Mouse (Mus musculus) heart, embryonic 12.5 days (tissue): ENCODE data around the gene Eif3k. TPM values are rescaled to one million over a fixed set of nuclear protein-coding genes. Genes with fewer than 3 reads are reported as not detected.

Source experiments
- ATAC-seq: fragments of 200-750 bp; cut with Nextera tagmentation; 2 replicates; pipeline ENCODE4 v1.8.0; 2017; ENCODE audit warnings: moderate TSS enrichment, moderate library complexity; ENCODE audit not compliant: insufficient number of reproducible peaks, low FRiP score
- H3K27ac ChIP-seq: fragments of 300-500 bp; sonication (generic); 2 replicates; pipeline ENCODE4 v1.5.1; 2016; ENCODE audit warnings: mild to moderate bottlenecking, moderate library complexity; ENCODE audit not compliant: poor library complexity, severe bottlenecking
- H3K27me3 ChIP-seq: fragments of 300-500 bp; sonication (generic); replicated peaks from 2 replicates; pipeline ENCODE4 v1.6.1; 2016; ENCODE audit warnings: mild to moderate bottlenecking, moderate library complexity
- H3K36me3 ChIP-seq: fragments of 300-500 bp; sonication (generic); 2 replicates; pipeline ENCODE4 v1.6.1; 2016; ENCODE audit warnings: mild to moderate bottlenecking, moderate library complexity
- H3K4me1 ChIP-seq: fragments of 300-500 bp; sonication (generic); replicated peaks from 2 replicates; pipeline ENCODE4 v1.6.1; 2016; ENCODE audit warnings: mild to moderate bottlenecking
- H3K4me2 ChIP-seq: fragments of 300-500 bp; sonication (generic); 2 replicates; pipeline ENCODE4 v1.6.1; 2016; ENCODE audit warnings: mild to moderate bottlenecking, moderate library complexity
- H3K4me3 ChIP-seq: fragments of 300-500 bp; sonication (generic); 2 replicates; pipeline ENCODE4 v1.5.1; 2016; ENCODE audit warnings: mild to moderate bottlenecking
- H3K9ac ChIP-seq: fragments of 300-500 bp; sonication (generic); 2 replicates; pipeline ENCODE4 v1.6.1; 2016; ENCODE audit warnings: mild to moderate bottlenecking, moderate library complexity
- H3K9me3 ChIP-seq: fragments of 300-500 bp; sonication (generic); replicated peaks from 2 replicates; pipeline ENCODE4 v1.6.1; 2016; ENCODE audit warnings: mild to moderate bottlenecking, moderate library complexity
- WGBS: fragments of 180-500 bp; shearing (Covaris S2); methylation state at CpG from one replicate; pipeline ENCODE4 v1.1.7; 2016; 5-methylcytosine and 5-hydroxymethylcytosine counted together
- polyA plus RNA-seq: library from polyadenylated mRNA; unstranded; fragments of >200 nt; fragmentation: Nextera tagmentation; extraction: Ambion mirVana; gene quantifications from 2 replicates; pipeline ENCODE4 v1.2.1, GENCODE M21; 2016

Gene Eif3k
- polyA plus RNA-seq, 1 experiment from 2014 or later = 254 TPM

- Histone ChIP-seq H3K36me3 (no peaks in the 10 kb centered on the region), H3K27me3 (peaks cover 48% of the 10 kb centered on the region), H3K9ac (no peak overlapping the region), H3K9me3 (peaks cover 10% of the 10 kb centered on the region), H3K4me2 (no peak overlapping the region), H3K4me1 (peaks cover 8% of the 10 kb centered on the region), H3K27ac (no peak overlapping the region), H3K4me3 (no peak overlapping the region)
- WGBS = 66% methylated on average over 7 of the region's 7 CpGs
- ATAC-seq = no peak
Measured at GRCm38 (mm10) chr7:29016440-29016839, 34.8 kb upstream of the Eif3k start.

DNA sequence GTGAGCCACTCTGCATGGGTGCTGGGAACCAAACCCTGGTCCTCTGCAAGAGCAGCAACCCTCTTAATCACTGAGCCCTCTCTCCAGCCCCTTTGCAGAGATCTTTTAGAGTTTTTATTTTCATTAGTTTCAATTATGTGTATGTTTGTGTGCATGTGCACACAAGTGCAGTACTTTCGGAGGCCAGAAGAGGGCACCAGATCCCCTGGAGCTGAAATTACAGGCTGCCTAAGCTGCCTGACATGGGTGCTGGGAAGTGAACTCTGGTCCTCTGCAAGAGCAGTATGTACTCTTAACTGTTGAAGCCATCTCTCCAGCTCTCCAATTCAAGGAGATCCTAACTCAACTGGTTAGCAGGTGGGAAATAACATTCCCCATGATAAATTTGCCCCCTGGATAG, 33.3 kb upstream of the Eif3k start:
- H3K36me3 ChIP-seq = no peaks in the 10 kb centered on the region
- no peak overlapping the region for H3K27ac ChIP-seq
- no peak for ATAC-seq
- 84% methylated on average over 1 of the region's 1 CpGs for WGBS
- H3K27me3 ChIP-seq = peaks cover 34% of the 10 kb centered on the region
- H3K4me1 ChIP-seq = peaks cover 8% of the 10 kb centered on the region
- peaks cover 10% of the 10 kb centered on the region for H3K9me3 ChIP-seq
- no peak overlapping the region for H3K4me3 ChIP-seq
- no peak overlapping the region for H3K9ac ChIP-seq
- no peak overlapping the region for H3K4me2 ChIP-seq

GRCm38 (mm10) chr7:29008714-29009113, 27.1 kb upstream of the Eif3k start:
- Histone ChIP-seq H3K27me3 (no peaks in the 10 kb centered on the region), H3K4me3 (no peak overlapping the region), H3K9me3 (no peaks in the 10 kb centered on the region), H3K9ac (no peak overlapping the region), H3K4me2 (no peak overlapping the region), H3K4me1 (no peaks in the 10 kb centered on the region), H3K36me3 (no peaks in the 10 kb centered on the region), H3K27ac (no peak overlapping the region)
- WGBS = 60% methylated on average over 9 of the region's 9 CpGs
- no peak for ATAC-seq

- no peaks in the 10 kb centered on the region for H3K4me1 ChIP-seq
- no peak for ATAC-seq
- H3K27ac ChIP-seq = no peak overlapping the region
- no peak overlapping the region for H3K4me3 ChIP-seq
- H3K9ac ChIP-seq = no peak overlapping the region
- no peaks in the 10 kb centered on the region for H3K27me3 ChIP-seq
- H3K9me3 ChIP-seq = no peaks in the 10 kb centered on the region
- H3K36me3 ChIP-seq = no peaks in the 10 kb centered on the region
- 88% methylated on average over 10 of the region's 10 CpGs for WGBS
- no peak overlapping the region for H3K4me2 ChIP-seq
Measured at GRCm38 (mm10) chr7:29008171-29008570, 26.5 kb upstream of the Eif3k start.

- Histone ChIP-seq H3K9me3 (no peaks in the 10 kb centered on the region), H3K4me3 (no peak overlapping the region), H3K27ac (no peak overlapping the region), H3K4me1 (no peaks in the 10 kb centered on the region), H3K36me3 (no peaks in the 10 kb centered on the region), H3K4me2 (no peak overlapping the region), H3K27me3 (peaks cover under 1% of the 10 kb centered on the region), H3K9ac (no peak overlapping the region)
- WGBS = 68% methylated on average over 9 of the region's 9 CpGs
- ATAC-seq = no peak
Measured at GRCm38 (mm10) chr7:29007224-29008101, 25.8 kb upstream of the Eif3k start.

GRCm38 (mm10) chr7:29000651-29001605, 19.3 kb upstream of the Eif3k start:
- Histone ChIP-seq H3K4me3 (peak overlapping the region; percentile 47), H3K27ac (no peak overlapping the region), H3K4me1 (no peaks in the 10 kb centered on the region; the same call in 1 of the 2 replicates), H3K27me3 (peaks cover 22% of the 10 kb centered on the region), H3K4me2 (peak overlapping the region; percentile 71), H3K36me3 (no peaks in the 10 kb centered on the region), H3K9me3 (no peaks in the 10 kb centered on the region; the same call in 1 of the 2 replicates), H3K9ac (peak overlapping the region; percentile 71)
- ATAC-seq = peak; percentile 69
- 6% methylated on average over 43 of the region's 43 CpGs for WGBS

DNA sequence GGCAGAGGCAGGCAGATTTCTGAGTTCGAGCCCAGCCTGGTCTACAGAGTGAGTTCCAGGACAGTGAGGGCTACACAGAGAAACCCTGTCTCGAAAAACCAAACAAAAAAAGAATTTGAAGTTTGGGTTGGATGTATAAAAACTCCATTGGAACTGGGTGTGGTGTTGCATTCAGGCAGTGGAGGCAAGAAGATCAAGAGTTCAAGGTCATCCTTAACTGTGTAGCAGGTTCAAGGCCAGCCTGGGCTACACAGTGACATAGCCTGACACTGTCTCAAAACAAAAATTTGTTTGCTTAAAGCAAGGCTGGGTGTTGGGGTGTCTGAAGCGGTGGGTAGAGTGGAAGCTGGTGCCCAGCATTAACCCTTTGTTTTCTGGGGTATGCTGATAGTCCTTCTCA, 11.7 kb upstream of the Eif3k start:
- H3K4me3 ChIP-seq = no peak overlapping the region
- no peaks in the 10 kb centered on the region for H3K4me1 ChIP-seq
- ATAC-seq = no peak
- no peak overlapping the region for H3K9ac ChIP-seq
- H3K9me3 ChIP-seq = no peaks in the 10 kb centered on the region
- 79% methylated on average over 3 of the region's 3 CpGs for WGBS
- H3K27ac ChIP-seq = no peak overlapping the region
- H3K27me3 ChIP-seq = peaks cover 2% of the 10 kb centered on the region; the same call in 1 of the 2 replicates
- H3K36me3 ChIP-seq = no peaks in the 10 kb centered on the region
- H3K4me2 ChIP-seq = no peak overlapping the region

DNA sequence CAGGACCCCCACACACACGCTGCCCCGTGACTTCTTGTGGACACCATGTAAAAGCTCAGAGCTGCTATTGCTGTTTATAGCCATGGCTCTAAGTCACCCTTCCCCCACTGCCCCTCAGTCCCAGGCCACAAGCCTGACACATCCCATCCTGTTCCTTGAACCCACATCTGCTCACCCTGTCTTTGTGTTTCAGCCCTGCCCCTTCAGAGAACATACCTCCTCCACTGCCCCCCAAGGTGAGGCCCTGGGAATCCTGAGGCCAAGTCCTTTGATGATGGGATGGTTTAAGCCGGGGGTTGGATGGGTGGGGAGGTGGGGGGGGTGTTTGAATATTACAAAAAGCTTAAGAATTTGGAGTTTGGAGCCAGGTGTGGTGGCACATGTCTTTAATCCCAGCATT, 11.3 kb upstream of the Eif3k start:
- WGBS = 76% methylated on average over 3 of the region's 3 CpGs
- Histone ChIP-seq H3K4me2 (no peak overlapping the region), H3K9me3 (no peaks in the 10 kb centered on the region), H3K4me1 (no peaks in the 10 kb centered on the region), H3K27me3 (no peaks in the 10 kb centered on the region), H3K27ac (no peak overlapping the region), H3K36me3 (no peaks in the 10 kb centered on the region), H3K4me3 (no peak overlapping the region), H3K9ac (no peak overlapping the region)
- no peak for ATAC-seq

- no peak for ATAC-seq
- H3K4me3 ChIP-seq = no peak overlapping the region
- H3K27ac ChIP-seq = no peak overlapping the region
- H3K36me3 ChIP-seq = no peaks in the 10 kb centered on the region
- no peaks in the 10 kb centered on the region for H3K27me3 ChIP-seq
- no peak overlapping the region for H3K9ac ChIP-seq
- H3K4me2 ChIP-seq = no peak overlapping the region
- 59% methylated on average over 5 of the region's 5 CpGs for WGBS
- H3K4me1 ChIP-seq = no peaks in the 10 kb centered on the region
- H3K9me3 ChIP-seq = no peaks in the 10 kb centered on the region
Measured at GRCm38 (mm10) chr7:28991616-28992015, 10.0 kb upstream of the Eif3k start.

- no peak overlapping the region for H3K27ac ChIP-seq
- H3K9ac ChIP-seq = no peak overlapping the region
- no peak overlapping the region for H3K4me2 ChIP-seq
- WGBS = 43% methylated on average over 13 of the region's 14 CpGs
- no peak overlapping the region for H3K4me3 ChIP-seq
- H3K27me3 ChIP-seq = no peaks in the 10 kb centered on the region
- H3K4me1 ChIP-seq = no peaks in the 10 kb centered on the region
- H3K9me3 ChIP-seq = no peaks in the 10 kb centered on the region
- no peak for ATAC-seq
- H3K36me3 ChIP-seq = no peaks in the 10 kb centered on the region
Measured at GRCm38 (mm10) chr7:28990766-28991273, 9.2 kb upstream of the Eif3k start.

DNA sequence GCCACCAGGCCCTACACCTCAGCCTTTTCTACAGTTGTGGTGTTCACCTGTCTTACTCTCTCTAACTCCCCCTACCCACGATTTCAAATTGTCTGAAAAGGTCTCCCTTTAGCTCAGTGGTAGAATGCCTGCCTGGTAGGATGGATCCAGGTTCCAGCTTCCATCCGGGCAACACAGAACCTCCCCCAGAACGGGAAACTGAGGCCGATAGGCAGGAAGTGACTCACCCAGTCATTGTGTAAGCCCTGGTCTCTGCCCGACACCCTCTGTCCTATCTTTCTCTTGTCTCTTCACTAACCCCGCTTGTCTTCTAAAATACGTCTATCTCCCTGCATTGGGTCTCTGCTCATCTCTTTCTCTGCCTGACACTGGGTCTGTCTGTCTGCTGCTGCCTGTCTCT, 3.5 kb upstream of the Eif3k start:
- ATAC-seq = no peak
- Histone ChIP-seq H3K4me1 (peaks cover 18% of the 10 kb centered on the region), H3K4me3 (no peak overlapping the region), H3K9ac (no peak overlapping the region), H3K36me3 (0 out of 2 replicates have a peak, but pooled peaks cover 2% of the 10 kb centered on the region), H3K9me3 (no peaks in the 10 kb centered on the region), H3K27ac (no peak overlapping the region), H3K4me2 (no peak overlapping the region), H3K27me3 (no peaks in the 10 kb centered on the region)
- WGBS = 59% methylated on average over 7 of the region's 7 CpGs
